Mouse (Mus musculus) thymus, adult 2 months (tissue): ENCODE measurements around the gene Sh3bgrl3. TPM values are rescaled to one million over a fixed set of nuclear protein-coding genes. Genes with fewer than 3 reads are reported as not detected.
"Not testable (repeated sequence)": the region's sequence is repeated elsewhere in the genome, so short reads cannot be mapped to it uniquely, and the experiment has no call there.

Experiments
- DNase-seq: peaks from one replicate; pipeline ENCODE4 v3.0.0; 2021
- H3K27ac ChIP-seq: fragments of 200-500 bp; 2 replicates; pipeline ENCODE4 v1.5.1; 2012; ENCODE audit warnings: low read length, control low read depth; ENCODE audit not compliant: control insufficient read depth, insufficient read depth
- H3K27me3 ChIP-seq: fragments of 200-500 bp; 2 replicates; pipeline ENCODE4 v1.6.1; 2012; ENCODE audit warnings: mild to moderate bottlenecking, low read length, moderate library complexity, mixed read lengths; ENCODE audit not compliant: control insufficient read depth, insufficient read depth
- H3K36me3 ChIP-seq: fragments of 200-500 bp; 2 replicates; pipeline ENCODE4 v1.6.1; 2012; ENCODE audit warnings: mild to moderate bottlenecking, low read length, moderate library complexity; ENCODE audit not compliant: control insufficient read depth, insufficient read depth
- H3K4me1 ChIP-seq: fragments of 200-500 bp; replicated peaks from 2 replicates; pipeline ENCODE4 v1.6.1; 2012; ENCODE audit warnings: low read length; ENCODE audit not compliant: control insufficient read depth, insufficient read depth
- H3K4me3 ChIP-seq: fragments of 200-500 bp; 2 replicates; pipeline ENCODE4 v1.5.1; 2012; ENCODE audit warnings: mild to moderate bottlenecking, low read length, control low read depth, moderate library complexity; ENCODE audit not compliant: control insufficient read depth, insufficient read depth
- CTCF ChIP-seq: fragments of 200-500 bp; IDR thresholded peaks from 2 replicates; pipeline ENCODE4 v1.5.1; 2012; ENCODE audit warnings: mild to moderate bottlenecking, control low read depth, low read length, moderate library complexity, borderline replicate concordance; ENCODE audit not compliant: control insufficient read depth, poor library complexity, insufficient read depth; ENCODE audit errors: extremely low read depth
- POLR2A ChIP-seq: fragments of 200-500 bp; IDR thresholded peaks from 2 replicates; pipeline ENCODE4 v1.6.1; 2012; ENCODE audit warnings: mild to moderate bottlenecking, low read length, control low read depth, moderate library complexity; ENCODE audit not compliant: control insufficient read depth, poor library complexity, insufficient read depth; ENCODE audit errors: extremely low read depth
- WGBS: fragments of 180-500 bp; shearing (Covaris S2); methylation state at CpG from one replicate; pipeline ENCODE4 v1.1.7; 2018; 5-methylcytosine and 5-hydroxymethylcytosine counted together
- polyA plus RNA-seq: library from polyadenylated mRNA; depleted of rRNA; stranded (reverse); fragments of >200 nt; gene quantifications from 2 replicates; pipeline ENCODE4 v1.2.3, GENCODE M21; 2012; rRNA removed

Sh3bgrl3 gene
- 1,368 and 1,549 TPM in 2 replicates for polyA plus RNA-seq

GRCm38 (mm10) chr4:134128221-134128982, at the start of gene Sh3bgrl3:
Sh3bgrl3 (minus strand) TSS chr4:134128789.
- peak within 1 kb of the TSS; percentile 56; the same call in 1 of the 2 replicates for H3K27ac ChIP-seq
- no peaks in the 10 kb centered on the region for H3K36me3 ChIP-seq
- peak within 1 kb of the TSS; percentile 81 for H3K4me3 ChIP-seq
- no peaks in the 10 kb centered on the region for H3K27me3 ChIP-seq
- TF ChIP-seq CTCF, result peak; percentile 49; the same call in 1 of the 2 replicates
- peak; percentile 91 for TF ChIP-seq POLR2A
- peaks cover 42% of the 10 kb centered on the region for H3K4me1 ChIP-seq
- WGBS, result under 1% methylated on average over 50 of the region's 50 CpGs
- peak; percentile 93 for DNase-seq

DNA sequence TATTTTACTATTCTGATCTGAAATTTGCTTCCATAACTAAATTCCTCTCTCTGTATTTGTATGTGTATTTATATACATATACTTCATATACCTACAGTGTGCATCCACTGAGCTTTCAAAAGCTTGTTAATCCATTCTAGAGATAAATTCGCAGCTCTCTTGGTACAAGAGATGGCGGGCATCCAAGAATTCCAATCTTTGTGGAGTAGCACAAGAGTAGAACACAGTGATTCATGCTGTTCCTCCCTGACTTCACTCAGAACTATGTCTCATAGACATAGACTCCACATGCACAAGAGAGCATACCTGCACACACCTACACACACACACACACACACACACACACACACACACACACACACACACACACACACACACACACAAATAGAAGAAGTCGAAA, 43.8 kb upstream of the Sh3bgrl3 start:
- H3K27me3 ChIP-seq, result no peaks in the 10 kb centered on the region
- H3K4me1 ChIP-seq, result peaks cover 2% of the 10 kb centered on the region; the same call in 1 of the 2 replicates
- no peak for DNase-seq
- TF ChIP-seq POLR2A (no peak), CTCF (no peak)
- H3K36me3 ChIP-seq, result peaks cover 14% of the 10 kb centered on the region; the same call in 1 of the 2 replicates
- no peak overlapping the region for H3K4me3 ChIP-seq
- no peak overlapping the region for H3K27ac ChIP-seq
- WGBS, result 98% methylated on average over 3 of the region's 3 CpGs

GRCm38 (mm10) chr4:134166906-134167305, 38.3 kb upstream of the Sh3bgrl3 start:
- Histone ChIP-seq H3K4me1 (peaks cover 10% of the 10 kb centered on the region), H3K27me3 (no peaks in the 10 kb centered on the region), H3K36me3 (peaks cover 14% of the 10 kb centered on the region), H3K4me3 (no peak overlapping the region), H3K27ac (no peak overlapping the region)
- TF ChIP-seq CTCF (no peak), POLR2A (no peak)
- WGBS, result 95% methylated on average over 3 of the region's 3 CpGs
- no peak for DNase-seq

- H3K4me3 ChIP-seq, result no peak overlapping the region
- no peak overlapping the region; the same call in 1 of the 2 replicates for H3K27ac ChIP-seq
- H3K4me1 ChIP-seq, result peaks cover 10% of the 10 kb centered on the region
- peak; percentile 67 for DNase-seq
- no peak for TF ChIP-seq CTCF
- TF ChIP-seq POLR2A, result no peak
- peaks cover 10% of the 10 kb centered on the region for H3K36me3 ChIP-seq
- H3K27me3 ChIP-seq, result no peaks in the 10 kb centered on the region
- WGBS, result 15% methylated on average over 3 of the region's 3 CpGs
These were observed 37.2 kb upstream of the Sh3bgrl3 start for GRCm38 (mm10) chr4:134165548-134166465.

GRCm38 (mm10) chr4:134165024-134165423, 36.4 kb upstream of the Sh3bgrl3 start:
- 34% methylated on average over 6 of the region's 6 CpGs for WGBS
- TF ChIP-seq POLR2A (no peak), CTCF (no peak)
- Histone ChIP-seq H3K4me1 (peaks cover 8% of the 10 kb centered on the region), H3K27me3 (no peaks in the 10 kb centered on the region), H3K27ac (peak overlapping the region; percentile 46), H3K4me3 (no peak overlapping the region), H3K36me3 (peaks cover 10% of the 10 kb centered on the region)
- DNase-seq, result no peak

GRCm38 (mm10) chr4:134164591-134164990, 36.0 kb upstream of the Sh3bgrl3 start:
- Histone ChIP-seq H3K4me3 (no peak overlapping the region), H3K27ac (peak overlapping the region; percentile 46), H3K4me1 (peaks cover 8% of the 10 kb centered on the region), H3K27me3 (no peaks in the 10 kb centered on the region), H3K36me3 (peaks cover 10% of the 10 kb centered on the region)
- 58% methylated on average over 6 of the region's 6 CpGs for WGBS
- no peak for DNase-seq
- TF ChIP-seq CTCF, result no peak
- TF ChIP-seq POLR2A, result no peak

DNA sequence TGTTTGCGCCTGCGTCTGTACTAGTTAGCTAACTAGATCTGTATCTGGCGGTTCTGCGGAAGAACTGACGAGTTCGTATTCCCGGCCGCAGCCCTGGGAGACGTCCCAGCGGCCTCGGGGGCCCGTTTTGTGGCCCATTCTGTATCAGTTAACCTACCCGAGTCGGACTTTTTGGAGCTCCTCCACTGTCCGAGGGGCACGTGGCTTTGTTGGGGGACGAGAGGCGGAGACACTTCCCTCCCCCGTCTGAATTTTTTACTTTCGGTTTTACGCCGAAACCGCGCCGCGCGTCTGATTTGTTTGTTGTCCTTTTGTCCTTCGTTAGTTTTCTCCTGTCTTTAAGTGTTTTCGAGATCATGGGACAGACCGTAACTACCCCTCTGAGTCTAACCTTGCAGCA, 31.5 kb upstream of the Sh3bgrl3 start:
- H3K36me3 ChIP-seq, H3K27me3 ChIP-seq: not testable (repeated sequence)
- peak; percentile 36 for DNase-seq
- Histone ChIP-seq H3K27ac (peak overlapping the region; percentile 72), H3K4me1 (peaks cover 11% of the 10 kb centered on the region), H3K4me3 (peak overlapping the region; percentile 79)
- WGBS, result 5% methylated on average over 30 of the region's 30 CpGs
